Mouse (Mus musculus): ENCODE results near the gene Muc4. TPM values are rescaled to one million over a fixed set of nuclear protein-coding genes. Genes with fewer than 3 reads are reported as not detected.

Muc4 gene
- polyA plus RNA-seq, 1 experiment from 2014 or later: 0.28 TPM

- ATAC-seq (ENCODE audit: insufficient number of reproducible peaks, insufficient read depth, low FRiP score, low TSS enrichment): no peak
- Histone ChIP-seq H3K9ac (no peak overlapping the region), H3K27ac (no peak overlapping the region), H3K4me1 (no peaks in the 10 kb centered on the region), H3K36me3 (peaks cover 55% of the 10 kb centered on the region), H3K4me2 (replicated peaks) (no peak overlapping the region), H3K4me3 (no peak overlapping the region), H3K9me3 (no peaks in the 10 kb centered on the region), H3K27me3 (no peaks in the 10 kb centered on the region)
- 91% methylated on average over 13 of the region's 13 CpGs for WGBS
These were observed 88.4 kb downstream of the Muc4 start for GRCm38 (mm10) chr16:32824061-32824460.

GRCm38 (mm10) chr16:32825380-32825779 lies 89.7 kb downstream of the Muc4 start:
- no peak overlapping the region for H3K27ac ChIP-seq

GRCm38 (mm10) chr16:32826521-32826920 lies 90.8 kb downstream of the Muc4 start:
- 94% methylated on average over 11 of the region's 11 CpGs for WGBS

More at GRCm38 (mm10) chr16:32825380-32825779, 89.7 kb downstream of the Muc4 start:
- no peak overlapping the region for H3K4me3 ChIP-seq
- H3K36me3 ChIP-seq: peaks cover 63% of the 10 kb centered on the region
- H3K27me3 ChIP-seq: no peaks in the 10 kb centered on the region
- no peaks in the 10 kb centered on the region for H3K4me1 ChIP-seq
- ATAC-seq (ENCODE audit: insufficient number of reproducible peaks, insufficient read depth, low FRiP score, low TSS enrichment): no peak
- H3K9me3 ChIP-seq: no peaks in the 10 kb centered on the region
- H3K4me2 ChIP-seq (replicated peaks): no peak overlapping the region
- 74% methylated on average over 12 of the region's 12 CpGs for WGBS
- H3K9ac ChIP-seq: no peak overlapping the region

GRCm38 (mm10) chr16:32829104-32829503 lies 93.4 kb downstream of the Muc4 start:
- no peaks in the 10 kb centered on the region for H3K9me3 ChIP-seq
- no peak overlapping the region for H3K4me3 ChIP-seq
- ATAC-seq (ENCODE audit: insufficient number of reproducible peaks, insufficient read depth, low FRiP score, low TSS enrichment): no peak
- H3K4me2 ChIP-seq (replicated peaks): no peak overlapping the region
- no peaks in the 10 kb centered on the region for H3K27me3 ChIP-seq
- H3K36me3 ChIP-seq: peaks cover 44% of the 10 kb centered on the region
- H3K4me1 ChIP-seq: no peaks in the 10 kb centered on the region
- H3K9ac ChIP-seq: no peak overlapping the region
- H3K27ac ChIP-seq: no peak overlapping the region
- 88% methylated on average over 11 of the region's 11 CpGs for WGBS

More at GRCm38 (mm10) chr16:32826521-32826920, 90.8 kb downstream of the Muc4 start:
- Histone ChIP-seq H3K27me3 (no peaks in the 10 kb centered on the region), H3K9me3 (no peaks in the 10 kb centered on the region), H3K4me3 (no peak overlapping the region), H3K36me3 (peaks cover 63% of the 10 kb centered on the region), H3K9ac (no peak overlapping the region), H3K27ac (no peak overlapping the region), H3K4me1 (no peaks in the 10 kb centered on the region), H3K4me2 (replicated peaks) (no peak overlapping the region)
- no peak for ATAC-seq (ENCODE audit: insufficient number of reproducible peaks, insufficient read depth, low FRiP score, low TSS enrichment)

GRCm38 (mm10) chr16:32831501-32831900 lies 95.8 kb downstream of the Muc4 start:
- Histone ChIP-seq H3K4me2 (replicated peaks) (no peak overlapping the region), H3K4me3 (no peak overlapping the region), H3K9me3 (no peaks in the 10 kb centered on the region), H3K9ac (no peak overlapping the region), H3K4me1 (no peaks in the 10 kb centered on the region), H3K36me3 (peaks cover 34% of the 10 kb centered on the region), H3K27ac (no peak overlapping the region), H3K27me3 (no peaks in the 10 kb centered on the region)
- 85% methylated on average over 4 of the region's 4 CpGs for WGBS
- no peak for ATAC-seq (ENCODE audit: insufficient number of reproducible peaks, insufficient read depth, low FRiP score, low TSS enrichment)

Other genes starting within 250 kb of the Muc4 start
- gene Slc51a, start 248.0 kb upstream of the Muc4 start, polyA plus RNA-seq (2016; fragmentation: Nextera tagmentation; extraction: Ambion mirVana): 0.09 and 0.33 TPM in 2 replicates
- not detected in 2 replicates for gene Zdhhc19, start 239.6 kb upstream of the Muc4 start, polyA plus RNA-seq (2016; fragmentation: Nextera tagmentation; extraction: Ambion mirVana)
- gene Tfrc, start 127.0 kb upstream of the Muc4 start, polyA plus RNA-seq (2016; fragmentation: Nextera tagmentation; extraction: Ambion mirVana): 32.7 and 36.6 TPM in 2 replicates
- gene Tnk2, start 92.0 kb upstream of the Muc4 start, polyA plus RNA-seq (2016; fragmentation: Nextera tagmentation; extraction: Ambion mirVana): 13.4 and 13.8 TPM in 2 replicates
- gene Muc20, start 61.5 kb downstream of the Muc4 start, polyA plus RNA-seq (2016; fragmentation: Nextera tagmentation; extraction: Ambion mirVana): not detected in 2 replicates
- gene Smbd1, start 74.6 kb downstream of the Muc4 start, polyA plus RNA-seq (2016; fragmentation: Nextera tagmentation; extraction: Ambion mirVana): not detected in 2 replicates
- gene Fyttd1, start 141.6 kb downstream of the Muc4 start, polyA plus RNA-seq (2016; fragmentation: Nextera tagmentation; extraction: Ambion mirVana): 106 and 124 TPM in 2 replicates
- 19.0 and 20.8 TPM in 2 replicates for gene Rubcn, start 141.9 kb downstream of the Muc4 start, polyA plus RNA-seq (2016; fragmentation: Nextera tagmentation; extraction: Ambion mirVana)
- gene Lrch3, start 178.2 kb downstream of the Muc4 start, polyA plus RNA-seq (2016; fragmentation: Nextera tagmentation; extraction: Ambion mirVana): 42.6 and 43.7 TPM in 2 replicates